Mouse (Mus musculus) gastrocnemius, postnatal 25 days (tissue): ENCODE measurements around the gene Sbds. TPM values are rescaled to one million over a fixed set of nuclear protein-coding genes. Genes with fewer than 3 reads are reported as not detected.
A peak's percentile ranks its signal among the peaks of the same experiment; 100 is the strongest.

Experiments
- DNase-seq: peaks from one replicate; pipeline ENCODE4 v3.0.0; 2022
- long read RNA-seq, 2 experiments: library from polyadenylated mRNA; stranded (forward); transcript quantifications; one replicate each; pipeline ENCODE4 v2.0.0; 2021
- total RNA-seq, 2 experiments: library from RNA; stranded (reverse); gene quantifications; 1 replicate in 1 of 2; 2 replicates in 1 of 2; pipeline ENCODE4 v1.2.3; 2021

Gene Sbds
- 10 to 100 TPM; 25.5 to 25.6 TPM for total RNA-seq
- long read RNA-seq, experiment 1, transcript Sbds-201 (5 exons, 1,548 nt): major isoform, 45 of 58 reads
- long read RNA-seq, experiment 1, partial matches to known transcripts: 0 of 58 reads
- long read RNA-seq, experiment 1, other reads (novel, unspliced or antisense): 13 of 58 reads
- long read RNA-seq, experiment 2, transcript Sbds-201 (5 exons, 1,548 nt): major isoform, 43 of 58 reads
- long read RNA-seq, experiment 2, partial matches to known transcripts: 3 of 58 reads
- long read RNA-seq, experiment 2, other reads (novel, unspliced or antisense): 12 of 58 reads

GRCm38 (mm10) chr5:130255017-130255720 is at the start of gene Sbds, which contains the start of gene Tyw1:
Gene Sbds, minus strand, starts transcription at chr5:130255530.
Gene Tyw1, plus strand, starts transcription at chr5:130255619.
- DNase-seq: peak; percentile 96

GRCm38 (mm10) chr5:130303611-130304010 is 48.3 kb upstream of the Sbds start:
- peak; percentile 63 for DNase-seq

- DNase-seq: no peak
Observed at GRCm38 (mm10) chr5:130299526-130299925, 44.2 kb upstream of the Sbds start.

- DNase-seq: no peak
Observed at GRCm38 (mm10) chr5:130298831-130299460, 43.6 kb upstream of the Sbds start.

GRCm38 (mm10) chr5:130296071-130296470 is 40.7 kb upstream of the Sbds start:
- DNase-seq: no peak

- no peak for DNase-seq
Observed at GRCm38 (mm10) chr5:130294598-130294997, 39.3 kb upstream of the Sbds start.

- no peak for DNase-seq
Observed at GRCm38 (mm10) chr5:130293941-130294340, 38.6 kb upstream of the Sbds start.

- no peak for DNase-seq
Observed at GRCm38 (mm10) chr5:130292976-130293375, 37.6 kb upstream of the Sbds start.

- DNase-seq: no peak
Observed at GRCm38 (mm10) chr5:130290775-130291174, 35.4 kb upstream of the Sbds start.

- no peak for DNase-seq
Observed at GRCm38 (mm10) chr5:130290242-130290641, 34.9 kb upstream of the Sbds start.

GRCm38 (mm10) chr5:130288106-130288505 is 32.8 kb upstream of the Sbds start:
- DNase-seq: no peak

GRCm38 (mm10) chr5:130283079-130283732 is 27.9 kb upstream of the Sbds start:
- DNase-seq: no peak

- DNase-seq: no peak
Observed at GRCm38 (mm10) chr5:130278011-130278472, 22.7 kb upstream of the Sbds start.

- no peak for DNase-seq
Observed at GRCm38 (mm10) chr5:130275509-130275908, 20.2 kb upstream of the Sbds start.

- no peak for DNase-seq
Observed at GRCm38 (mm10) chr5:130273046-130273445, 17.7 kb upstream of the Sbds start.

GRCm38 (mm10) chr5:130272344-130272743 is 17.0 kb upstream of the Sbds start:
- no peak for DNase-seq

GRCm38 (mm10) chr5:130268976-130269375 is 13.6 kb upstream of the Sbds start:
- DNase-seq: no peak

GRCm38 (mm10) chr5:130267316-130267715 is 12.0 kb upstream of the Sbds start:
- DNase-seq: no peak

GRCm38 (mm10) chr5:130266651-130267050 is 11.3 kb upstream of the Sbds start:
- no peak for DNase-seq

- no peak for DNase-seq
Observed at GRCm38 (mm10) chr5:130264433-130265005, 9.2 kb upstream of the Sbds start.

GRCm38 (mm10) chr5:130263454-130263853 is 8.1 kb upstream of the Sbds start:
- DNase-seq: no peak

GRCm38 (mm10) chr5:130257303-130257702 is 2.0 kb upstream of the Sbds start:
- no peak for DNase-seq
